Mouse (Mus musculus): ENCODE results near the gene Sycn.

Gene Sycn

GRCm38 (mm10) chr7:28587644-28588043, 47.0 kb downstream of the Sycn start:
- no peak for DNase-seq
